Mouse (Mus musculus) erythroblast, embryonic 14.5 days (primary cell): ENCODE data around the gene Mmd. TPM values are rescaled to one million over a fixed set of nuclear protein-coding genes. Genes with fewer than 3 reads are reported as not detected.

Source experiments
- H3K27me3 ChIP-seq: 2 replicates; pipeline ENCODE4 v1.6.1; 2012; ENCODE audit warnings: inconsistent platforms; ENCODE audit not compliant: control insufficient read depth
- H3K36me3 ChIP-seq: 2 replicates; pipeline ENCODE4 v1.6.1; 2012; ENCODE audit warnings: mild to moderate bottlenecking, inconsistent platforms; ENCODE audit not compliant: control insufficient read depth
- H3K4me1 ChIP-seq: 2 replicates; pipeline ENCODE4 v1.6.1; 2012; ENCODE audit warnings: inconsistent platforms; ENCODE audit not compliant: control insufficient read depth
- H3K4me3 ChIP-seq: replicated peaks from 2 replicates; pipeline ENCODE3; 2012; ENCODE audit warnings: moderate library complexity, mild to moderate bottlenecking, inconsistent platforms
- H3K9me3 ChIP-seq: 2 replicates; pipeline ENCODE4 v1.6.1; 2012; ENCODE audit warnings: low read length, inconsistent platforms, mixed read lengths; ENCODE audit not compliant: control insufficient read depth
- GATA1 ChIP-seq: IDR thresholded peaks from 2 replicates; pipeline ENCODE4 v1.6.1; 2012; ENCODE audit warnings: low read length, inconsistent platforms, mixed read lengths
- TAL1 ChIP-seq: IDR thresholded peaks from 3 replicates; pipeline ENCODE4 v1.6.1; 2012; ENCODE audit warnings: low read length, inconsistent platforms, mixed read lengths
- polyA plus RNA-seq: library from polyadenylated mRNA; stranded (reverse); fragments of >175 nt; gene quantifications from 2 replicates; pipeline ENCODE4 v1.2.3, GENCODE M21; 2012

The Mmd gene
- polyA plus RNA-seq, 1 experiment, result 0.04 TPM

DNA sequence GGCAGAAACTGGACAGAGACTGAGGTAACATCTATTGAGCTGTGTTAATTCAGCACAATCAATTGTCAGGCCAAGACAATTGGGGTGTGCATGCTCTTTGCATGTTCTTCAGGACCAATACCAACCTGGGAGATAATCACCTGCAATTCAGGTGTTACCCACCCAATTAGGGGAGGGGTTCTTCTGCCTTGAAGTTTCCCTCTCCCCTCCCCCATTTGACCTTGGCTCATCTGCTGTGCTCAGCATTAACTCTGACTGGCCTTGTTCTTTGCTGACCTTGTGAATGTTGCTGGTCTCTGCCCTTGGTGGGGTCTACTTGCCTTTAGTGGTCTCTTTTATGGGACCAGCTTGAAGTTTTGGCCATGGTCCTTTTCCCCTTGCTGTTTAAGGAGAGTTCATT, 19.5 kb upstream of the Mmd start:
- no peak overlapping the region for H3K4me3 ChIP-seq
- H3K27me3 ChIP-seq, result no peaks in the 10 kb centered on the region
- no peaks in the 10 kb centered on the region for H3K4me1 ChIP-seq
- H3K36me3 ChIP-seq, result no peaks in the 10 kb centered on the region
- no peaks in the 10 kb centered on the region for H3K9me3 ChIP-seq
- no peak for TF ChIP-seq TAL1
- TF ChIP-seq GATA1, result no peak

GRCm38 (mm10) chr11:90230671-90231070, 18.6 kb upstream of the Mmd start:
- TF ChIP-seq TAL1 (no peak), GATA1 (no peak)
- Histone ChIP-seq H3K4me3 (no peak overlapping the region), H3K9me3 (no peaks in the 10 kb centered on the region), H3K4me1 (no peaks in the 10 kb centered on the region), H3K36me3 (no peaks in the 10 kb centered on the region), H3K27me3 (no peaks in the 10 kb centered on the region)

GRCm38 (mm10) chr11:90231631-90232030, 17.6 kb upstream of the Mmd start:
- no peaks in the 10 kb centered on the region for H3K27me3 ChIP-seq
- no peaks in the 10 kb centered on the region for H3K36me3 ChIP-seq
- no peaks in the 10 kb centered on the region for H3K4me1 ChIP-seq
- no peak overlapping the region for H3K4me3 ChIP-seq
- TF ChIP-seq TAL1, result no peak
- TF ChIP-seq GATA1, result no peak
- no peaks in the 10 kb centered on the region for H3K9me3 ChIP-seq

DNA sequence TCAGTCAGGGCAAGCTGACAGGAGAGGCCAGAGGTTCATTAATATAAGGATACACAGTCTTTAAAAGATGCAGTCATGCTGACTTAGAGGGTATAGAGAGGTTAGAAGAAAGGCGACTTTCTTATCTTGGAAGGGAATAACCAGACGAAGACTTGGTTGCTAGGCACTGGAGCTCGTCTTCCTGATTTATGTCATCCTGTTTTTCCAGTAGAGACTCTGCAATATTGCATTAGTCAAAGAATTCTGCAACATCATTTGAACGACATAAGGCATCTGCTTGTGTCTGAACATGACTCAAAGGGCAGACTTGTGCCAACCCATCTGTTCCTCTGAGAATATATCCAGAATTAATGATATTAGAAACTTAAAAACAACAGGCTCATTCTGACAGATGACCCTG, 16.6 kb upstream of the Mmd start:
- H3K27me3 ChIP-seq, result no peaks in the 10 kb centered on the region
- no peaks in the 10 kb centered on the region for H3K4me1 ChIP-seq
- H3K9me3 ChIP-seq, result no peaks in the 10 kb centered on the region

DNA sequence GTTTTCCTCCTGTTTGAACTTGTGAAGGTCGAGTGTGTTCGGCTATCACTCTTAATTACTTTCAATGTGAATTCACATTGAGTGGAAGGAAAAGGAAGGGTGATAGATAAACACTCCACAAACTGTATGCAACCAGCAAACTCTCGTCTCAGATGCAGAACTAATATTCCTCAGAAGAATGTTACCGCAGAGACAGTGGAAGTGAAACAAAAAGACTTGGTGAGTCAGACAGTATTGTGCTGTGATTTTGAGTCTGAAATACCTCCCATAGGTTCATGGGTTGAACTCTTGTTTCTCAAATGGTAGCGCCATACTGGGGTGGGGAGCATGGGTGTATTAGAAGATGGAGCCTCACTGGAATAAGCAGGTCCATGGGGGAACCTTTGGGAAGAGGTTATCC, 14.0 kb upstream of the Mmd start:
- no peaks in the 10 kb centered on the region for H3K36me3 ChIP-seq
- no peaks in the 10 kb centered on the region for H3K4me1 ChIP-seq
- H3K27me3 ChIP-seq, result no peaks in the 10 kb centered on the region
- no peaks in the 10 kb centered on the region for H3K9me3 ChIP-seq
- H3K4me3 ChIP-seq, result no peak overlapping the region
- no peak for TF ChIP-seq GATA1
- no peak for TF ChIP-seq TAL1

More for the DNA sequence above, 16.6 kb upstream of the Mmd start:
- no peak for TF ChIP-seq GATA1
- no peak for TF ChIP-seq TAL1
- H3K4me3 ChIP-seq, result no peak overlapping the region
- H3K36me3 ChIP-seq, result no peaks in the 10 kb centered on the region

DNA sequence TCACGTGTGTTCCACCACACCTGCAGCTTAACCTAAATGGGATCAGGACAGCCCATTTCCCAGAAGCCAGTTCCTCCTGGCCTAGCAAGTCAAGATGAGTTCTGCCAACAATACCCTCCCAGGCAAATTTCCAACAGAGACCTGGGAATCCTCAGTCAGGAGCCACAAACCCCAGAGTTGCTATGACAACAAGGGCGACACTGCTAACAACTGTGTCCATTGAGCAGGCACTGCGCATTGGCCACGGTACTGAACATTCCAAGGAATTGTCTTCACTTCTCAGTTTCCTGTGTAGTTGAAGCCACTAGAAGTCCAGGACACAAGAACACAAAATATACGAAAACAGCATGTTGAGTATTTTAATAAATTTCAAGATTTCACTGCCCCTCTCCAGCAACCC, 11.6 kb upstream of the Mmd start:
- Histone ChIP-seq H3K9me3 (no peaks in the 10 kb centered on the region), H3K36me3 (no peaks in the 10 kb centered on the region), H3K27me3 (no peaks in the 10 kb centered on the region), H3K4me1 (no peaks in the 10 kb centered on the region), H3K4me3 (no peak overlapping the region)
- TF ChIP-seq TAL1, result no peak

DNA sequence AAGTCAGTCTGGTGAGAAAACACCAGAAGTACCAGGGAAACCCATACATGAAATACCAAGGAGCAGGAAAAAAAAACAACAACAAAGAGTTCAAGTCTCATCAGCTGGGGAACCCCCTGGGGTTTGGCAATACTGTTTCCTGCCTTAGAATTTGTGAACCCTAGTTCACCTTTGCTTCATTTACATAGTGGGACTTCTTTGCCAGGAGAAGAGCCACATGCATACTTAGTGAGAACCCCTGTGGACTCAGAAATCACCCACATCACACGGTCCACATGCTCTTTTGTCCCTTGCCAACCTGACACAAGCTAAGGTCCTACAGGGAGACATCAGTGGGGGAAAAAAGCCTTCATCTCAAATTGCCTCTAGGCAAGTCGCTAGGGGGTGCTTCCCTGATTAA, 10.6 kb upstream of the Mmd start:
- TF ChIP-seq GATA1 (no peak), TAL1 (no peak)

GRCm38 (mm10) chr11:90240652-90241330, 8.5 kb upstream of the Mmd start:
- no peaks in the 10 kb centered on the region for H3K27me3 ChIP-seq
- TF ChIP-seq TAL1 (no peak), GATA1 (no peak)
- no peaks in the 10 kb centered on the region for H3K36me3 ChIP-seq
- no peak overlapping the region for H3K4me3 ChIP-seq
- H3K4me1 ChIP-seq, result no peaks in the 10 kb centered on the region
- H3K9me3 ChIP-seq, result no peaks in the 10 kb centered on the region

More for the DNA sequence above, 10.6 kb upstream of the Mmd start:
- no peaks in the 10 kb centered on the region for H3K4me1 ChIP-seq
- H3K36me3 ChIP-seq, result no peaks in the 10 kb centered on the region
- H3K9me3 ChIP-seq, result no peaks in the 10 kb centered on the region
- no peak overlapping the region for H3K4me3 ChIP-seq
- no peaks in the 10 kb centered on the region for H3K27me3 ChIP-seq

- Histone ChIP-seq H3K36me3 (no peaks in the 10 kb centered on the region), H3K9me3 (no peaks in the 10 kb centered on the region), H3K4me3 (no peak overlapping the region), H3K4me1 (no peaks in the 10 kb centered on the region), H3K27me3 (no peaks in the 10 kb centered on the region)
- TF ChIP-seq TAL1, result no peak
- TF ChIP-seq GATA1, result no peak
Observed at GRCm38 (mm10) chr11:90241874-90242273, 7.4 kb upstream of the Mmd start.

- no peaks in the 10 kb centered on the region for H3K9me3 ChIP-seq
- no peaks in the 10 kb centered on the region for H3K27me3 ChIP-seq
- no peak overlapping the region for H3K4me3 ChIP-seq
- H3K4me1 ChIP-seq, result peaks cover under 1% of the 10 kb centered on the region
- no peak for TF ChIP-seq TAL1
- no peak for TF ChIP-seq GATA1
- no peaks in the 10 kb centered on the region for H3K36me3 ChIP-seq
Observed at GRCm38 (mm10) chr11:90243300-90243699, 6.0 kb upstream of the Mmd start.
